Mouse (Mus musculus) testis, postnatal 14 days (tissue): ENCODE data around the gene Casp3.

Source experiments
- DNase-seq: peaks from one replicate; pipeline ENCODE4 v3.0.0; 2021; ENCODE audit warnings: low spot score

The Casp3 gene

GRCm38 (mm10) chr8:46606930-46607329 is 10.2 kb upstream of the Casp3 start:
- no peak for DNase-seq

DNA sequence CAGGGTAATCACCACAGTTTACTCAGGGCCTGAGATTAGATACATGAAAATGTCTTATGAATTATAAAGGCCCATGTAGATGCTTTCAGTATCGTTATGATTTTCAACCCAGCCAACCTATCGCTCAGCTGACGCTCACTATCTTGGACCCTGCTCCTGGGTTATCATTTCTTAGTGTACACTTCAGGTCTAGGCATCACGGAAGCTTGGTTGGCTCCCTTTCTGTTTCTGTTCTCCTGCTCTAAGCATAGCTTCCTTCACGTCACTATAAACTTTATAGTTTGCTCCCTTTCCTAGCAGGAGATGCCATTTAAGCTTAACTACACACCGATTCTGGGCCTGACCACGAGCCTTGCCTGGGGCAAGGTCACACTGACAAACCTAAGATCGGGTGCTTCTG is 5.5 kb upstream of the Casp3 start:
- no peak for DNase-seq

- DNase-seq: no peak
Observed at GRCm38 (mm10) chr8:46612913-46613312, 4.2 kb upstream of the Casp3 start.

- DNase-seq: no peak
Observed at GRCm38 (mm10) chr8:46613377-46613776, 3.7 kb upstream of the Casp3 start.

DNA sequence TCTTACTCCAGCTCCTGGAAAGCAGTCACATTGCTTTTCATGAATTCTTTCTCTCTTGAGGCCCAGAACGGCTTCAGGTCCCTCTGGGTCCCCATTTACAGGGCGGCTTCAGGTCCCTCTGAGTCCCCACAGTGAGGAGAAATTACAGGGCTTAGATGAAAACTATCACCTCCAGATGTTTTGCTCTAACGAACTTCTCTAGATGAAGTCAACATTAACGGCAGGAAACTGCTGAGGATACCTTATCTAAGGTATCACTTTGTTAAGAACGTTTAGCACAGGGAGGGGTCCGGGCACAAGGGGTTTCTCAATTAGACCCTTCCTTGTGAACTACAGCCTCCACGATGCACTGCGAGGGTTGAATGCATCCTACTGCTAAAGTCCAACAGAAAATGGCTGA is 1.2 kb upstream of the Casp3 start:
- DNase-seq: no peak

DNA sequence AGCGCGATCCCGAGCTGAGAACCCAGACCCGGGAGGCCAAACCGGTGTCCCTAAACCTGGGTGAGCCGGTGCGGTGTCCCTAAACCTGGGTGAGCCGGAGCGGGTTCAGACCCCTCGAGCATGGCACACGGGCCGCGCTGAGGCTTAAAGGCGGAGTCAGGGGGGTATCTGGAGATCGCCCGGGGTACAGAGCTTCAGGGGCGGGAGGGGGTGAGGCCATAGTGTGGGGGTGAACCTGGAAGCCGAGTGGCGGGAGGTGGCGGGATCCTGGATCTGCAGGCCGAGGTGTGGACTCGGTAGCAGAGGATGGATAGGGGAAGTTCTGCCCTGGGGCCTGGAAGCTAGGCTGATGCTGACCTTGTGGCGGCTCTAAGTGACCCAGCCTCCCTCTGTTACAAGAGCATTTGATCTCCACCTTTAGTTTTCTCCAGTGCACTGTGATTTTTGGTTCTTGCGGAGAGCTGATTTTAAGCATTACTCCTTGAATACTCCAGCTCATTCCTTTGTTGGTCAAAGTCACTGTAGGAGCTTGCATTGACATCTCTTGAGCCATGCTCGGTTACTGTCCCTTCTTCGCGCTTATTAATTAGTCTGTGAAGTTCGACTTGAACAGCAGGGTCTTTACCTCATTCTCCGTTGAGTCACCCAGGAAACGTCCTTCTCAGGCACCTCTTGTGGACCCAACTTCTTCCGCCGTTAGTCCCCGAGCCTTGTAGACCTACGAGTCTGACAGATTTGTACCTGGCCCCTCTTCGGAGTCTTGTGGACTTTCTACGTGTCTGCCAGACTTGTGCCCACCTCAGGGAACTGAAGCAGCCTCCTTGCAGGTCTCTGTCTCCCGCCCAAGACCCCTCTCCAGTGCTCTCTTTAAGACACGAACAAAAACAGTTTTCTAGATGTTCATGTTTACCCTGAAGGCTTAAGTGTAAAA is 864 bp downstream of the Casp3 start:
- DNase-seq: peak; percentile 9

DNA sequence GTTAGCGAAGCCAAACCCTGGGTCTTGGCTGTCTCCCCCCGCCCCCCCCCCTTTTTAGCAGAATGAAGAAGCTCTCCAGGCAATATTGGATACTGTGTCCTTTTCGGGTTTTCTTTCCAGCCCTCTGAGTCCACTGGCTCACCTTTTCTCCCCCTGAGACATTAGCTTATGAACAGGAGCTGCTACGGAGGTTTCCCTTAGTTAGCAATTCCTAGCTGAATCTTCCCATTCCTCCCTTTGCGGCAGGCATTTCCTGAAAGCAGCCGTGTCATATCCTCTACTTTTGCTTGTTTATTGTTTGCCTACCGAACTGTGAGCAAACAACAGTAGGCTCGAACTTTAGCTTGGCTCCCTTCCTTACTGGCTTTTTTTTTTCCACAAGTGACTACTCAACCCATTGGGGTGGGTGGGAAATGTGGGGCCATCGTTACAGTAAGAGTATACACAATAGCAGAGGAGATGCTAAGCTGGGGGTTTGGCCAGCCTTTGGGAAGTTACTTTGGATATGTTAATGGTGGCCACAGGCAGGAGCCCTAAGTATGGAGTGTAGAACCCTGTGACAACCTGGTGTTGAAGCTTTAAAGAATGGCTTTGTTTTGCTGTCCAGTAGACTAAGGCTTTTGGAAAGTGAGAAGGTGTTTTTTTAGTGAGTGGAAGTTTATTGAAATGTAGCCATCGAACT is 1.7 kb downstream of the Casp3 start:
- DNase-seq: no peak

- DNase-seq: no peak
Observed at GRCm38 (mm10) chr8:46622446-46623270, 5.6 kb downstream of the Casp3 start.

- DNase-seq: no peak
Observed at GRCm38 (mm10) chr8:46625166-46625565, 8.1 kb downstream of the Casp3 start.

GRCm38 (mm10) chr8:46626642-46627041 is 9.6 kb downstream of the Casp3 start:
- DNase-seq: no peak

- no peak for DNase-seq
Observed at GRCm38 (mm10) chr8:46627881-46628280, 10.8 kb downstream of the Casp3 start.

DNA sequence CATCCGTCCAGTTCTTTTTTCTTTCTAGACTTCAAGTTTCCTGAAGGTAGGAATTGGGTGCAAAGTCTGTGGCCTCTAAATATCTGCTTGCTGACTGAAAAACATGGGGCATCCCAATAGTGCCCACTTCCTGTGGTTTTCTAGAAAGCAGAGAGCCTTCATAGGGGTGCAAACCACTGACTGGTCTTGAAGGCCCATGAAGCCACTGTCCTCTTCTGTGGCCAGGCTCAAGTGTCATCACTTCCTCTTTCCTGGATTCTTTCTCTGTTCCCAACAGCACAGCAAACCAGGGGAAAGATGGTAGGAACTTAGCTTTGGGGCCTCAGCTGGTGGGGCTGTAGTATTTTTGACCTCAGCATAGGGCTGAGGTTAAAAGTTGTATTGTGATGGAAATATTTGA is 11.6 kb downstream of the Casp3 start:
- DNase-seq: no peak

- no peak for DNase-seq
Observed at GRCm38 (mm10) chr8:46630422-46630821, 13.3 kb downstream of the Casp3 start.

DNA sequence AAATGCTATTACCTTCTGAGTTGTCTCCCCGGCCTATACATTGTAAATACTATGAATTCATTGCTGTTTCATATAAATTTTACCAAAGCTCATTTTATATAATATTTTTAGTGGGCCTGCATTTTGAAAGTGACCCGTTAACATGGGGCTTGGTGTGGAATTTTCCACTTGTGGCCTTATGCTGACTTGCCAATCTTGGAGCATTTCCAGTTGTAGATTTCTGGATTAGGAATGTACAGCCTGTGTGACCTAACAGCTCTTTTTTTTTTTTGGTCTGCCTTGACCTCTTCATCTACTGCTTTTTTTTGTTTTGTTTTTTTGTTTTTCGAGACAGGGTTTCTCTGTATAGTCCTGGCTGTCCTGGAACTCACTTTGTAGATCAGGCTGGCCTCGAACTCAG is 13.8 kb downstream of the Casp3 start:
- DNase-seq: no peak

- peak; percentile 29 for DNase-seq
Observed at GRCm38 (mm10) chr8:46639010-46639571, 22.0 kb downstream of the Casp3 start.

DNA sequence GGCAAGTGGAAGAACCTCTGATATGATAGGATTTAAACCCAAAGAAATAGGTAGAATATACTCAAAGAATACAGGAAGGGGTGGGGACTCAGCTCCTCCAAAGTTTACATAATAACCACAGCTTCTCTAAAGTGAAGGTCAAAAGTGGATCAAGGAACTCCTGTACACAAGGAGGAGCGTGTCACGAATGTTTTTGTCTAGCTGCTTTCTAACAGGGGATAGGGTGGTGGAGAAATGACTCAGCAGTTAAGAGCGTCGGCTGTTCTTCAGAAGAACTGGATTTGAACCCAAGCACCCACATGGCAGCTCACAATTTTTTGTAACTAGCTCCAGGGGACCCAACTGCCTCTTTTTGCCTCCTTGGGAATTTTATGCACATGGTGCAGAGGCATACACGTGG is 22.8 kb downstream of the Casp3 start:
- no peak for DNase-seq

- no peak for DNase-seq
Observed at GRCm38 (mm10) chr8:46641272-46641671, 24.2 kb downstream of the Casp3 start.

GRCm38 (mm10) chr8:46648421-46648820 is 31.3 kb downstream of the Casp3 start:
- no peak for DNase-seq

DNA sequence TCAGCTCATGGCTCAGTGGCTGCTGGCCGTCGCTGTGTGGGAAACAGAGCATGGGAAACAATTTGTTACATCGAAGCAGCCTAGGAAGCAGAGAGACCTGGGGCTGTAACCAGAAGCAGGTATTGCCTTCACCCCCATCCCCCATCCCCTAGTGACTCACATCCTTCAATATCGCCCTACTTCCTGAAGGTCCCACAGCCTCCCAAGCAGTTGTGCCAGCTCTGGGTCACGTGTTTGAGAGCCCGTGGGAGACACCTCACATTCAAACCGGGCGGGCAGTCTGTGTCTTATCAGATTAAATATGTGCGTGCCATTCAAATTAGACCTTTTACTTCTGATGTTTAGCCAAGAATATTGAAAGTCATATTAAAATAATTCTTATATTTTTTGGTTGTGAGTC is 34.8 kb downstream of the Casp3 start:
- DNase-seq: peak; percentile 9

DNA sequence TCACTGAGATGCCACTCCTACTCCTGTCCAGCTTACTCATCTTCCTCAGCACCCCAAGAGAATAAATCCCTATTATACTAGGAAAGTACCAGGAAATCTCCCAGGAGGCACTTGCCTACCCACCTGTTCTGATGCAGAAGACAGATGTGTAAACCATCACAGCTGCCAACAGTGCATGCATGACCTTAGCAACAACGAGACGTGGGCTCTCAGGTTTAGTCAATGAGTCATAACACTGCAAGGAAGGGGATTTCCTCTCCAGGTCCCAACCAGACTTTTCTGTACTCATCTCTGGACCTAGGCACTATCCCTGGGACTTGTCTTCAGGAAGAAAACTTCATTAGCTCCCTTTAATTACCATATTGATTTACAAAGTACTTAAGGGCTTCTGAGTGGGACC is 38.8 kb downstream of the Casp3 start:
- no peak for DNase-seq

DNA sequence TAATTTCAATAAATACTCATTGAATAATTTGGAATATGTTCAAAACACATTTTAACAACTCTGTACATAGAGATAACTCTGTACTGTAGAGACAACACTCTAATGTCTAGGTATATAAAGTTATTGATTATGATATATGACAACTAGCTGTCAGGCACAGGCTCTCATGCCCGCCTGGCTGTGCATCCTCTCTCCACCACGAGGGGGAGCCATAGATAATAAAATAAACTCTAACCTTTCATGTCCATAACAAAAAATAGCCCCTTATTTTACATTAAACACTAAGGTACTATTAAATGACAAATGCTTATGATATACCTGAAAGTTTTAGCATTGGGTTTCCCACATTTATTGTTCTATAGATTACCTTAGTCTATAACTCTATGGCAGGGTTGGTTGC is 54.4 kb downstream of the Casp3 start:
- DNase-seq: no peak

- no peak for DNase-seq
Observed at GRCm38 (mm10) chr8:46680671-46681365, 63.7 kb downstream of the Casp3 start.
